Mouse (Mus musculus) lung, adult 2 months (tissue): ENCODE results near the gene Igsf8.

ENCODE experiments used
- CTCF ChIP-seq: fragments of 200-500 bp; IDR thresholded peaks from 2 replicates; pipeline ENCODE4 v1.5.1; 2011; ENCODE audit warnings: mild to moderate bottlenecking, low read length, control low read depth; ENCODE audit not compliant: insufficient read depth
- POLR2A ChIP-seq: fragments of 200-500 bp; IDR thresholded peaks from 2 replicates; pipeline ENCODE4 v1.6.1; 2011; ENCODE audit warnings: low read depth, mild to moderate bottlenecking, control low read depth, low read length, borderline replicate concordance; ENCODE audit errors: extremely low read depth

DNA sequence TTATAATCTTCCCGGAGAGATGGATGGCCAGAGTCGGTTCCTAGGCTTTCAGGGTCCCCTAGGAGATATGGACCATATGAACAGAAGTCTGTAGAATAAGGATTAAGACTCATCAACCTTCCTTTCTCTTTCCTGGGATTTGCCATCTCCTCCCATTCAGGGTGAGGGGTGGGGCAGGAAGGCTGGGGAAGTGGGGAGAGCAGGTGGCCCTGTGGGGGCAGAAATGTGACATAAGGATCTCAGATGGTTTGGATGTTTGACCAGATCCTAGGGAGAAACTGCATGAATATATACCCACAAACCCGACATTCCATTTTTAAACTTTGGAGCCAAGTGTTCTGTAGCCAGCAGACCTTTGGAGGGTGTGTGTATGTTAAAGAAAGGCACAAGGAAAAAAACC, 66.6 kb downstream of the Igsf8 start:
- TF ChIP-seq CTCF: no peak
- TF ChIP-seq POLR2A: no peak
